Mouse (Mus musculus) left cerebral cortex, postnatal 4 days (tissue): ENCODE measurements around the gene Olfr905. TPM values are rescaled to one million over a fixed set of nuclear protein-coding genes. Genes with fewer than 3 reads are reported as not detected.

Experiments used
- DNase-seq: peaks from one replicate; pipeline ENCODE4 v3.0.0-alpha.2; 2022
- intact Hi-C: fragments of 180-260 bp; cut with DNase I; formaldehyde crosslinking; loops from one replicate; pipeline ENCODE4 v1.15.1; 2025
- total RNA-seq, 2 experiments: library from RNA; stranded (reverse); gene quantifications; 2 replicates each; pipeline ENCODE4 v1.2.3; 2021

Olfr905 gene
- total RNA-seq: not detected

DNA sequence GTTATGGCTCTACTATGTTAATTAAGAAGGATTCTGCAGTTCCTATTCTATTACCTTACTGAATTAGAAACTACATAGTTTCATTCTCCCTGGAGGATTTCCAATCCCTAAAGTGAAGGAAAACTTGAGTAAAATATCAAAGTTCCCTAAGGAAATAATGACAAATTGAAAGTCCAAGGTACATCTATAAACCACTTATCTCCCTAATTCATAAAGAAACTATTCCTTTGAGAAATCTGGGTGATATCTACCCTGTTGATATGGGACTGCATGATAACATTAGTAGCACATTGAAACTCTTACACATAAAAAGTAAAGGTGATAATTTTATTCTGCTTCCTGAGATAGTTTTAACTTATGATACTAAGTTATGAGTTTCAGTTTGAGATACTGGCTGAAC lies at the start of gene Olfr905:
Gene Olfr905 (plus strand): TSS at position 301 of the 400 bp plus-strand sequence.
- DNase-seq: no peak
- intact Hi-C loops: no loop called here

DNA sequence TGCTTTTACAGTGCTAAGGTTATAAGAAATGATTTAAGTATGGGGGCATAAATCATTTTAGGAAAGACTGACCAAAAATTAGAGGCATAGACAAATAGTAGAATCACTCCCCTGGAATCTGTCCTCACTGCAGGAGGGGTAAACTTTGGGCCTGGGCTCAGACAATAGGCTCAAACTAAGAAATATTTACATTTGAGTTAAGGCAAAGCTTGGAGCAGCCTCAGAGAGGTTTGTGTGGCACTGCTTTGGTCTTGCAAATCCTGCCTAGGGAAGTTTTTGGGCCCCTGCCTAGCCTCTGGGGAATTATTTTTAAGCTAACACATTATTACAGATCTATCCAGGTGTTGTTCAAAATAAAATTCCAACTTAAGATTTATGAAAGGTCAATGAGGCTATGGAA lies 47.1 kb upstream of the Olfr905 start:
- intact Hi-C loops: no loop called here
- DNase-seq: no peak

DNA sequence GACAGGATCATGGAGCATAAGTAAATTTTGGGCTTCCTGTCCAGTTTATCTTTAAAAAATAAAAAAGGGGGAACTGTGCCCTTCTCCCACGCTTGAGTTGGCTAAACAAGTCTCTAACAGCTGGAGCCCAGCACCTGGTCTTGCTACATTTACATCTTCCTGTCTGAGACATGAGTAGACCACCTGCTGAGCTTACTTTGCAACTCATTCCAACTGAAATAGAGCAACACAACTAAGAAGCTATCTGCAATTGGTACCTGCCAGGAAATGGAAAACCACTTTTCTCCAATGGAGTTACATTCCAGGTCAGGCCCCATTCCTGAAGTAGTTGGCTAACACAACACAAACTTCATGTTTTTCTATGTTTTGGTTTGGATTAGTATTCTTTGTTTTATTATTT lies 43.9 kb upstream of the Olfr905 start:
- intact Hi-C loops: no loop called here

DNA sequence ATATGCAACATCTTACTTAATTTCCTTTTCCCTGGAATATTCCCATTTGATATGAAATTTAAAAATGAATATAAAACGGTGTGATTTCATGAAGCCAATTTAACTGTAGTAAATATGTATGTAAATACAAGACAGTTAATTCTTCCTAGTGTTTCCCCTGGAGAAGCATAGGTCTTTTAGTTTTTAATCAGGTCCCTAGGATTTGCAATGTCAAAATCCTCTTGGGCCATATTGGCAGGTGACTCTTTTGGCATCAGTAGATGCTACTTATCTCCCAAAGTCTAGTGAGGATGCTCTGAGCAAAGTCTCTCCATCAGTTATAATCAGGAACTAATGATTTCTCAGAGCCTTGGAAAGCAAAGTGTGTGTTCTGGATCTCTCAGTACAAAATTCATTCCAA lies 41.8 kb upstream of the Olfr905 start, which contains the start of gene Olfr901:
Gene Olfr901 (plus strand): TSS at position 301 of the 400 bp plus-strand sequence.
- no peak for DNase-seq
- intact Hi-C loops: no loop called here

More for the DNA sequence above, 43.9 kb upstream of the Olfr905 start:
- no peak for DNase-seq

DNA sequence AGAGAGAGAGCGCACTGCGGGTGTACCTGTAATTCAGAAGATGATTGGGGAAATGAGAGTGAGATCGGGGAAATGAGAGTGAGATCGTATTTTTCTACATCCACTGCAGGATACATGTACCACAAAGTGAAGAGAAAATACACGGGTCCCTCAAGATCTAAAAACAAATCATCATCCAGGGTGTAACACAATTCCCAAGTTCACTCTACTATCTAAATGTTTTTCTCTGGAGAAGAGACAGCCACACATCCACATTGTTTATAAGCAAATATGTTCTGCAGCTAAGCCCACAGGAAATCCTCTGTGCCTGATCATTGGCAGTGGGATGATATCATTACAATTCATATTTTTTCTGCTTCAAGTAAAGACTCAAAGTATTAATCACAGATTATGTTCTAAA lies 23.6 kb upstream of the Olfr905 start, which contains the start of gene Olfr902:
Gene Olfr902 (plus strand): TSS at position 301 of the 400 bp plus-strand sequence.
- intact Hi-C loops: no loop called here
- DNase-seq: no peak

GRCm38 (mm10) chr9:38462844-38463243 lies 8.1 kb upstream of the Olfr905 start, which contains the start of gene Olfr904:
Gene Olfr904 (plus strand): TSS chr9:38463144.
- no peak for DNase-seq
- intact Hi-C loops: no loop called here

DNA sequence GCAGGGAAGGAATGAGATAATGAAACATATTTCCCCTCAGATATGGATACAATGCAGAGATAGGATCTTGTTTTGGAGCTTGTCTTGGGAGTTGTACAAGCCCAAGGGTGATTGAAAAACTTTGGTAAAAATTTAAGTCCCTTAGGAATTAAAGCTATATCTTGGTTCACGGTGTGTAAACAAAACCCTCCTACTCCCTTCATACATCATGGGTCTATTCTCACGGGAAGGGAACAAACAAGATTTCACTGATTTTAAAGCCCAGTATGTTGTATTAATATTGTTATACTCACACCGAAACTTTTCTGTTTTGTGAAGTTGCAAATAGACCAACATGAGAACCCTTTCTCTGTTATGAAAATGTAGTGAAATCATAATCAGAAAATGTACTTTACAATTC lies 15.9 kb downstream of the Olfr905 start, which contains the start of gene Olfr906:
Gene Olfr906 (plus strand): TSS at position 301 of the 400 bp plus-strand sequence.
- no peak for DNase-seq
- intact Hi-C loops: no loop called here

DNA sequence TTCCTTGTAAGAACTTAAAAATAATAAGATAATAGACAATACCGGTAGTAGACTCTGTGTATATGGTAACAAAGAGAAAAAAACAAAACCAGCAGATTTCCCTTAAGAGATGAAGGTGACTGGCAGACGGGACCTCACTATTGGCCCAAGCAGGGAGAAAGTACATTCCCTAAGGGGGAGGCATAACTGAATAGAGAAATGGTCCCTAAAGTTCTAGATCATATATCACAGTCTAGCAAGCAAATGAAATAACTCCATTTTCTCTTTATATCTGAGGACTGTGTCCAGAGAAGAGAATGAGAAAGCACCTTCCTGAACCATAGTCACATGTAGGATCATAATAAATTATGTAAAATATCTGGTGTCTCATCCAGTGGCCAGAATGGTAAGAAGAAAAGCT lies 24.6 kb downstream of the Olfr905 start, which contains the start of gene Olfr907:
Gene Olfr907 (plus strand): TSS at position 301 of the 400 bp plus-strand sequence.
- DNase-seq: no peak
- intact Hi-C loops: no loop called here

GRCm38 (mm10) chr9:38512353-38512752 lies 41.4 kb downstream of the Olfr905 start:
- intact Hi-C loops: no loop called here
- no peak for DNase-seq

- DNase-seq: no peak
These were observed 50.4 kb downstream of the Olfr905 start, which contains the start of gene Olfr911-ps1 for GRCm38 (mm10) chr9:38521280-38521679. Gene Olfr911-ps1 (plus strand): TSS chr9:38521580.

More at GRCm38 (mm10) chr9:38521280-38521679, 50.4 kb downstream of the Olfr905 start, which contains the start of gene Olfr911-ps1:
- intact Hi-C loops: no loop called here

Other genes with a start within 250 kb of the Olfr905 start
- gene Olfr143, start 218.3 kb upstream of the Olfr905 start, total RNA-seq: not detected
- not detected for gene Olfr895, start 203.3 kb upstream of the Olfr905 start, total RNA-seq
- gene Olfr896-ps1, start 180.0 kb upstream of the Olfr905 start, total RNA-seq: not detected
- not detected for gene Olfr25, start 142.0 kb upstream of the Olfr905 start, total RNA-seq
- gene Olfr898, start 122.7 kb upstream of the Olfr905 start, total RNA-seq: not detected
- not detected for gene Olfr250, start 104.2 kb upstream of the Olfr905 start, total RNA-seq
- gene Olfr251, start 94.0 kb upstream of the Olfr905 start, total RNA-seq: not detected
- not detected for gene Olfr147, start 69.4 kb upstream of the Olfr905 start, total RNA-seq
- not detected for gene Olfr901, start 41.7 kb upstream of the Olfr905 start, total RNA-seq
- not detected for gene Olfr902, start 23.5 kb upstream of the Olfr905 start, total RNA-seq
- gene Olfr904, start 8.0 kb upstream of the Olfr905 start, total RNA-seq: not detected
- not detected for gene Olfr906, start 16.0 kb downstream of the Olfr905 start, total RNA-seq
- gene Olfr907, start 24.7 kb downstream of the Olfr905 start, total RNA-seq: not detected
- gene Olfr911-ps1, start 50.5 kb downstream of the Olfr905 start, total RNA-seq: not detected
- not detected for gene Olfr910, start 66.7 kb downstream of the Olfr905 start, total RNA-seq
- gene Olfr912, start 109.1 kb downstream of the Olfr905 start, total RNA-seq: not detected
- gene Olfr913, start 121.7 kb downstream of the Olfr905 start, total RNA-seq: not detected
- not detected for gene Olfr914, start 134.0 kb downstream of the Olfr905 start, total RNA-seq
- not detected for gene Olfr916, start 188.8 kb downstream of the Olfr905 start, total RNA-seq
- not detected for gene Olfr917, start 194.7 kb downstream of the Olfr905 start, total RNA-seq
- not detected for gene Olfr918, start 203.5 kb downstream of the Olfr905 start, total RNA-seq
- gene Olfr919, start 232.6 kb downstream of the Olfr905 start, total RNA-seq: not detected
- 1 to 10 TPM; 6.6 to 7.6 TPM for gene Vwa5a, start 247.2 kb downstream of the Olfr905 start, total RNA-seq